Mouse (Mus musculus): ENCODE results near the gene Tas2r136.

GRCm38 (mm10) chr6:132802518-132802917 is 24.6 kb upstream of the Tas2r136 start, which contains the start of gene Tas2r117:
- TF ChIP-seq CTCF (IDR thresholded peaks at IDR 0.05; ENCODE audit: borderline replicate concordance, insufficient read depth, low read length) (no peak), POLR2A (IDR thresholded peaks at IDR 0.05; ENCODE audit: low read depth, low read length) (no peak)

Measured in embryonic fibroblast, embryonic 13.5 days (primary cell).